In genomic region chr7:71414756-71415155, GRCm38 (mm10) we compare ENCODE assay signal across 18 mouse cellular contexts.
"Had no signal": no experiment of that assay in that cellular context is flagged by ENCODE, and none has a peak within 500 bp of the region (broad histone marks: within the 10 kb centered on the region; RNA-seq: fewer than 3 reads in every experiment).

No protein-coding gene starts in this region.

- H3K27me3 ChIP-seq: neural tube, embryonic 15.5 days had no signal

- DNase-seq: lung, adult 18-20 months; lung, embryonic 14.5 days; lung, postnatal 10 days; lung, postnatal 4 days; midbrain, embryonic 14.5 days; retina, postnatal 1 day; right cerebral cortex, adult 18-20 months; right cerebral cortex, postnatal 25 days; right cerebral cortex, postnatal 4 days; spleen, adult 18-20 months; thymus, adult 18-20 months; thymus, postnatal 14 days; thymus, postnatal 36 days had no signal

- H3K9me3 ChIP-seq: midbrain, embryonic 10.5 days; neural tube, embryonic 13.5 days; neural tube, embryonic 15.5 days had no signal

- H3K4me2 ChIP-seq: lung, embryonic 14.5 days; neural tube, embryonic 13.5 days; neural tube, embryonic 15.5 days had no signal

- H3K9ac ChIP-seq: lung, embryonic 14.5 days; neural tube, embryonic 13.5 days; neural tube, embryonic 15.5 days had no signal

- H3K4me3 ChIP-seq: midbrain, embryonic 10.5 days; myocyte; neural tube, embryonic 13.5 days; neural tube, embryonic 15.5 days had no signal

- H3K36me3 ChIP-seq: midbrain, embryonic 10.5 days; neural tube, embryonic 13.5 days; neural tube, embryonic 15.5 days had no signal

- ATAC-seq: midbrain, embryonic 16.5 days had no signal

- H3K27ac ChIP-seq: midbrain, embryonic 10.5 days; neural tube, embryonic 13.5 days; neural tube, embryonic 15.5 days had no signal
